Mouse (Mus musculus): ENCODE data around the gene Arhgap31. TPM values are rescaled to one million over a fixed set of nuclear protein-coding genes. Genes with fewer than 3 reads are reported as not detected.

The Arhgap31 gene
- total and polyA plus RNA-seq, 3 experiments: 0.01 to 0.04 TPM; not detected in 1

GRCm38 (mm10) chr16:38591506-38591905 is 121.6 kb downstream of the Arhgap31 start:
- TF ChIP-seq MYB (IDR thresholded peaks at IDR 0.05; ENCODE audit: low read depth, low read length) (no peak), MAFK (IDR thresholded peaks at IDR 0.05; ENCODE audit: borderline replicate concordance, low read depth, low read length) (no peak), USF1 (IDR thresholded peaks at IDR 0.05; ENCODE audit: low read depth, low read length) (no peak)
- no peak overlapping the region for H3K9ac ChIP-seq (ENCODE audit: control insufficient read depth, low read depth, low read length, poor library complexity, severe bottlenecking)
- no peaks in the 10 kb centered on the region for H3K27me3 ChIP-seq (ENCODE audit: control insufficient read depth in 1 of 2, insufficient read depth in 2 of 2, low read length in 2 of 2)
- H3K36me3 ChIP-seq (ENCODE audit: control insufficient read depth in 1 of 2, insufficient read depth in 2 of 2, low read length in 2 of 2): peaks cover 0 to 14% of the 10 kb centered on the region in 2 experiments; a peak in 2 of 4 replicates
- H3K4me3 ChIP-seq (ENCODE audit: control insufficient read depth in 1 of 2, insufficient read depth in 1 of 2, low read depth in 2 of 2, low read length in 2 of 2): no peak overlapping the region
- no peaks in the 10 kb centered on the region for H3K79me2 ChIP-seq (ENCODE audit: control insufficient read depth, insufficient read depth, low read length, poor library complexity)
- no peak for DNase-seq (ENCODE audit: low read depth, low spot score)
- no peaks in the 10 kb centered on the region for H3K4me1 ChIP-seq (ENCODE audit: control insufficient read depth in 1 of 2, insufficient read depth in 2 of 2, low read length in 2 of 2)
- no peaks in the 10 kb centered on the region for H3K9me3 ChIP-seq (replicated peaks; ENCODE audit: insufficient read depth, low read length)
- H3K27ac ChIP-seq (ENCODE audit: control insufficient read depth, low read depth, low read length): no peak overlapping the region

GRCm38 (mm10) chr16:38587572-38587971 is 125.5 kb downstream of the Arhgap31 start:
- H3K36me3 ChIP-seq (ENCODE audit: control insufficient read depth in 1 of 2, insufficient read depth in 2 of 2, low read length in 2 of 2): peaks cover 13 to 25% of the 10 kb centered on the region in 2 experiments
- no peaks in the 10 kb centered on the region for H3K27me3 ChIP-seq (ENCODE audit: control insufficient read depth in 1 of 2, insufficient read depth in 2 of 2, low read length in 2 of 2)
- no peak overlapping the region for H3K27ac ChIP-seq (ENCODE audit: control insufficient read depth, low read depth, low read length)
- no peaks in the 10 kb centered on the region for H3K79me2 ChIP-seq (ENCODE audit: control insufficient read depth, insufficient read depth, low read length, poor library complexity)
- H3K4me3 ChIP-seq (ENCODE audit: control insufficient read depth in 1 of 2, insufficient read depth in 1 of 2, low read depth in 2 of 2, low read length in 2 of 2): no peak overlapping the region
- TF ChIP-seq BHLHE40 (IDR thresholded peaks at IDR 0.05; ENCODE audit: borderline replicate concordance, low read depth, low read length) (no peak), NELFE (IDR thresholded peaks at IDR 0.05; ENCODE audit: low read depth, low read length) (no peak), GATA1 (IDR thresholded peaks at IDR 0.05; ENCODE audit: low read depth, low read length) (no peak), EP300 (IDR thresholded peaks at IDR 0.05; ENCODE audit: low read depth in 1 of 2, low read length in 2 of 2) (no peak), USF2 (IDR thresholded peaks at IDR 0.05; ENCODE audit: borderline replicate concordance in 1 of 2, insufficient read depth in 1 of 2, low read depth in 1 of 2, low read length in 2 of 2) (no peak), MEF2A (IDR thresholded peaks at IDR 0.05; ENCODE audit: extremely low read depth, insufficient replicate concordance, low read depth, low read length, poor library complexity, severe bottlenecking) (no peak), ELF1 (IDR thresholded peaks at IDR 0.05; ENCODE audit: low read depth, low read length) (no peak), HCFC1 (IDR thresholded peaks at IDR 0.05; ENCODE audit: low read depth, low read length) (no peak), JUND (IDR thresholded peaks at IDR 0.05; ENCODE audit: low read depth, low read length) (no peak), NRF1 (IDR thresholded peaks at IDR 0.05; ENCODE audit: insufficient read depth, low read depth, low read length, poor library complexity, severe bottlenecking) (no peak), TBP (IDR thresholded peaks at IDR 0.05; ENCODE audit: low read depth, low read length) (no peak), SIN3A (IDR thresholded peaks at IDR 0.05; ENCODE audit: low read length) (no peak), MAFK (IDR thresholded peaks at IDR 0.05; ENCODE audit: borderline replicate concordance, low read depth, low read length) (no peak), CTCF (IDR thresholded peaks at IDR 0.05 in 2 of 3, conservative IDR thresholded peaks at IDR 0.05 in 1 of 3; ENCODE audit: control insufficient read depth in 1 of 3, insufficient read depth in 1 of 3, low read depth in 2 of 3, low read length in 3 of 3, poor library complexity in 1 of 3, severe bottlenecking in 1 of 3) (no peak)
- no peaks in the 10 kb centered on the region for H3K9me3 ChIP-seq (replicated peaks; ENCODE audit: insufficient read depth, low read length)
- H3K9ac ChIP-seq (ENCODE audit: control insufficient read depth, low read depth, low read length, poor library complexity, severe bottlenecking): no peak overlapping the region
- DNase-seq (ENCODE audit: low read depth, low spot score): no peak
- H3K4me1 ChIP-seq (ENCODE audit: control insufficient read depth in 1 of 2, insufficient read depth in 2 of 2, low read length in 2 of 2): peaks cover 3 to 9% of the 10 kb centered on the region in 2 experiments; a peak in 2 of 4 replicates
